Mouse (Mus musculus) hindbrain, embryonic 13.5 days (tissue): ENCODE results near the gene Aff3. TPM values are rescaled to one million over a fixed set of nuclear protein-coding genes. Genes with fewer than 3 reads are reported as not detected.

Source experiments
- ATAC-seq: fragments of 200-750 bp; cut with Nextera tagmentation; 2 replicates; pipeline ENCODE4 v1.8.0; 2017; ENCODE audit warnings: moderate TSS enrichment; ENCODE audit not compliant: low FRiP score
- H3K27ac ChIP-seq: fragments of 300-500 bp; sonication (generic); 2 replicates; pipeline ENCODE4 v1.5.1; 2015; ENCODE audit warnings: inconsistent platforms, mild to moderate bottlenecking, moderate library complexity
- H3K27me3 ChIP-seq: fragments of 300-500 bp; sonication (generic); 2 replicates; pipeline ENCODE4 v1.6.1; 2015; ENCODE audit warnings: mild to moderate bottlenecking, inconsistent platforms
- H3K36me3 ChIP-seq: fragments of 300-500 bp; sonication (generic); 2 replicates; pipeline ENCODE4 v1.6.1; 2015; ENCODE audit warnings: mild to moderate bottlenecking, inconsistent platforms
- H3K4me1 ChIP-seq: fragments of 300-500 bp; sonication (generic); replicated peaks from 2 replicates; pipeline ENCODE4 v1.6.1; 2015; ENCODE audit warnings: inconsistent platforms
- H3K4me2 ChIP-seq: fragments of 300-500 bp; sonication (generic); 2 replicates; pipeline ENCODE4 v1.6.1; 2015; ENCODE audit warnings: inconsistent platforms, mild to moderate bottlenecking, moderate library complexity
- H3K4me3 ChIP-seq: fragments of 300-500 bp; sonication (generic); 2 replicates; pipeline ENCODE4 v1.5.1; 2015; ENCODE audit warnings: mild to moderate bottlenecking, inconsistent platforms
- H3K9ac ChIP-seq: fragments of 300-500 bp; sonication (generic); 2 replicates; pipeline ENCODE4 v1.6.1; 2015; ENCODE audit warnings: mild to moderate bottlenecking, inconsistent platforms
- H3K9me3 ChIP-seq: fragments of 300-500 bp; sonication (generic); 2 replicates; pipeline ENCODE4 v1.6.1; 2016; ENCODE audit warnings: inconsistent platforms
- WGBS: fragments of 180-500 bp; shearing (Covaris S2); methylation state at CpG from one replicate; pipeline ENCODE4 v1.1.7; 2015; 5-methylcytosine and 5-hydroxymethylcytosine counted together
- polyA plus RNA-seq: library from polyadenylated mRNA; unstranded; fragments of >200 nt; fragmentation: Nextera tagmentation; extraction: Ambion mirVana; gene quantifications from 2 replicates; pipeline ENCODE4 v1.2.1, GENCODE M21; 2015

The Aff3 gene
- polyA plus RNA-seq, 1 experiment from 2014 or later, result 19.0 TPM

- no peak for ATAC-seq
- 90% methylated on average over 8 of the region's 8 CpGs for WGBS
- no peaks in the 10 kb centered on the region for H3K36me3 ChIP-seq
- no peak overlapping the region for H3K4me3 ChIP-seq
- no peak overlapping the region for H3K4me2 ChIP-seq
- no peak overlapping the region for H3K9ac ChIP-seq
- H3K4me1 ChIP-seq, result peaks cover 40% of the 10 kb centered on the region
- H3K27me3 ChIP-seq, result no peaks in the 10 kb centered on the region
- H3K27ac ChIP-seq, result no peak overlapping the region
- no peaks in the 10 kb centered on the region for H3K9me3 ChIP-seq
Measured at GRCm38 (mm10) chr1:38454921-38455320, 209.8 kb downstream of the Aff3 start.

- WGBS, result 90% methylated on average over 6 of the region's 6 CpGs
- H3K27ac ChIP-seq, result peak overlapping the region; percentile 83
Measured at GRCm38 (mm10) chr1:38451367-38451766, 213.4 kb downstream of the Aff3 start.

DNA sequence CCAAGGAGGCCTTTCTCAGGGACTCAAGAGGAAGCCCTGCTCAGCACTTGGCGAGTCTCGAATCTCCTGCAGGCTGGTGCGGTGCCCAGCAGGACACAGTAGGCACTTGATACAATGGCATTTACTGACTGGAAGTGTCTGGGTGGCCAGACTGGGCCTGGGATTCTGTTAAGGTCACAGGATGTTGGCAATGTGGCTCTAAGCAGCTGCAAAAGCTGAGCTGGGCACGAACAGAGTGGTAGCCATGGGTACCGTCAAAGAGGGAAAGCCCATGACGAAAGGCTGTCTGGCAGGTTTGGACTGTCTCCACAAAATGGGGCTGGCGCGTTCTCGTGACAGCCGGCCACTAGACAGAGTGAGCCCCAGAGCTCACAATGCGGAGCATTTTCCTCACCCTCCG, 214.1 kb downstream of the Aff3 start:
- Histone ChIP-seq H3K4me2 (no peak overlapping the region), H3K36me3 (no peaks in the 10 kb centered on the region), H3K9ac (no peak overlapping the region), H3K27me3 (no peaks in the 10 kb centered on the region), H3K4me3 (no peak overlapping the region), H3K9me3 (no peaks in the 10 kb centered on the region), H3K27ac (peak overlapping the region; percentile 83), H3K4me1 (peaks cover 64% of the 10 kb centered on the region)
- 55% methylated on average over 12 of the region's 12 CpGs for WGBS
- peak; percentile 93 for ATAC-seq

More at GRCm38 (mm10) chr1:38451367-38451766, 213.4 kb downstream of the Aff3 start:
- Histone ChIP-seq H3K36me3 (no peaks in the 10 kb centered on the region), H3K9ac (no peak overlapping the region), H3K4me1 (peaks cover 57% of the 10 kb centered on the region), H3K27me3 (no peaks in the 10 kb centered on the region), H3K9me3 (no peaks in the 10 kb centered on the region), H3K4me3 (no peak overlapping the region), H3K4me2 (no peak overlapping the region)
- no peak for ATAC-seq

GRCm38 (mm10) chr1:38449816-38450478, 214.8 kb downstream of the Aff3 start:
- Histone ChIP-seq H3K27me3 (no peaks in the 10 kb centered on the region), H3K9me3 (no peaks in the 10 kb centered on the region), H3K4me3 (no peak overlapping the region), H3K9ac (no peak overlapping the region), H3K36me3 (no peaks in the 10 kb centered on the region), H3K4me1 (peaks cover 58% of the 10 kb centered on the region), H3K4me2 (no peak overlapping the region), H3K27ac (peak overlapping the region; percentile 83)
- WGBS, result 78% methylated on average over 7 of the region's 7 CpGs
- ATAC-seq, result no peak

- ATAC-seq, result no peak
- Histone ChIP-seq H3K4me1 (peaks cover 60% of the 10 kb centered on the region), H3K9ac (no peak overlapping the region), H3K27ac (no peak overlapping the region; the same call in 1 of the 2 replicates), H3K36me3 (no peaks in the 10 kb centered on the region), H3K4me2 (no peak overlapping the region), H3K4me3 (no peak overlapping the region), H3K9me3 (no peaks in the 10 kb centered on the region), H3K27me3 (no peaks in the 10 kb centered on the region)
- 69% methylated on average over 3 of the region's 3 CpGs for WGBS
Measured at GRCm38 (mm10) chr1:38448854-38449253, 215.9 kb downstream of the Aff3 start.

- Histone ChIP-seq H3K9ac (no peak overlapping the region), H3K4me2 (no peak overlapping the region), H3K27ac (no peak overlapping the region), H3K36me3 (no peaks in the 10 kb centered on the region), H3K4me3 (no peak overlapping the region), H3K9me3 (no peaks in the 10 kb centered on the region), H3K27me3 (no peaks in the 10 kb centered on the region), H3K4me1 (peaks cover 72% of the 10 kb centered on the region)
- 93% methylated on average over 2 of the region's 2 CpGs for WGBS
- no peak for ATAC-seq
Measured at GRCm38 (mm10) chr1:38447581-38447980, 217.2 kb downstream of the Aff3 start.

- H3K36me3 ChIP-seq, result no peaks in the 10 kb centered on the region
- no peaks in the 10 kb centered on the region for H3K9me3 ChIP-seq
- 55% methylated on average over 12 of the region's 12 CpGs for whole genome bisulfite sequencing
- peak overlapping the region; percentile 56 for H3K27ac ChIP-seq
- peaks cover 81% of the 10 kb centered on the region for H3K4me1 ChIP-seq
- ATAC-seq, result no peak
- H3K4me2 ChIP-seq, result no peak overlapping the region
- no peaks in the 10 kb centered on the region for H3K27me3 ChIP-seq
- no peak overlapping the region for H3K9ac ChIP-seq
- H3K4me3 ChIP-seq, result no peak overlapping the region
Measured at GRCm38 (mm10) chr1:38446152-38446820, 218.5 kb downstream of the Aff3 start.

DNA sequence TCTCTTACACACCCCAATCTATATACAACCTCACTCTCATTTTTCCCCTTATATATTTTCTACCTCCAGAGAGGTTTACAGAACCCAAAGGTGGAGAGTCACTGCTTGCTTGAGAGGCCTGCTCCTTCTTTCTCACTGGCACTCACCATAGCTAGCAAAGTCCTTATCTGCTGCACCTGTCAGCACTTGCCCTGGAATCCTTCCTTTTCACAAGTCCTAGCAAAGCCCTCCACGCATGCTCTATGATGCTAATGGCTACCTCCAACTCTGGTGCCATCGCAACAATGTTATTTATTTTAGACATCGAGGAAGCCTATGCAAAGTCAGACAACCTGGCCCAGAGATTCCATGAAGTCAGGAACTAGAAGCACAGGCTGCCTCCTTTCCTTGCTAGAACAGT, 221.9 kb downstream of the Aff3 start:
- H3K4me2 ChIP-seq, result no peak overlapping the region
- H3K27ac ChIP-seq, result peak overlapping the region; percentile 83
- no peak overlapping the region for H3K4me3 ChIP-seq
- no peak overlapping the region for H3K9ac ChIP-seq
- ATAC-seq, result no peak
- no peaks in the 10 kb centered on the region for H3K9me3 ChIP-seq
- H3K27me3 ChIP-seq, result no peaks in the 10 kb centered on the region
- peaks cover 81% of the 10 kb centered on the region for H3K4me1 ChIP-seq
- WGBS, result 86% methylated on average over 3 of the region's 3 CpGs
- no peaks in the 10 kb centered on the region for H3K36me3 ChIP-seq

GRCm38 (mm10) chr1:38442479-38442878, 222.3 kb downstream of the Aff3 start:
- WGBS, result 55% methylated on average over 9 of the region's 9 CpGs

DNA sequence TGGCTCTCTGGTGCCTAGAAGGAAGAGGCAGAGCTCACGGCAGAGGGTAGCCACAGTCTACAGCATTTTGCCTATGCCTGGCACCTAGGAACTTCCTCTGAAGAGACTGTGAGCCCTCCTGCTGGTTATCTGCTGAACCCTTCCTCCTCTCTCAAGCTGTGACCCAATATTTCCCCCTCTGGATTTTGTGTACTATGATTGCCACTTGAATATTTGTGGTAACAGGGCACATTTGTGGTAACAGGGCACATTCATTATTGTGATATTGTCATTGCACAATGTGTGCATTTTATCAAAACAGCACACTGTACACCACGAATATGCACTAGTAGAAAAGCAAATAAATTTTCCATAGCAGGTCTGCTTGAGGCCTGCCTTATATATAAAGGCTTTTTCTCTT, 223.0 kb downstream of the Aff3 start:
- peak overlapping the region; percentile 83 for H3K27ac ChIP-seq
- H3K27me3 ChIP-seq, result no peaks in the 10 kb centered on the region
- no peak overlapping the region for H3K4me3 ChIP-seq
- H3K36me3 ChIP-seq, result no peaks in the 10 kb centered on the region
- no peak overlapping the region for H3K9ac ChIP-seq
- H3K9me3 ChIP-seq, result no peaks in the 10 kb centered on the region
- H3K4me1 ChIP-seq, result peaks cover 81% of the 10 kb centered on the region
- H3K4me2 ChIP-seq, result no peak overlapping the region
- ATAC-seq, result no peak
- 48% methylated on average over 2 of the region's 2 CpGs for WGBS

More at GRCm38 (mm10) chr1:38442479-38442878, 222.3 kb downstream of the Aff3 start:
- Histone ChIP-seq H3K9me3 (no peaks in the 10 kb centered on the region), H3K27me3 (no peaks in the 10 kb centered on the region), H3K4me3 (no peak overlapping the region), H3K4me1 (peaks cover 81% of the 10 kb centered on the region), H3K9ac (no peak overlapping the region), H3K27ac (peak overlapping the region; percentile 83), H3K36me3 (no peaks in the 10 kb centered on the region), H3K4me2 (no peak overlapping the region)
- ATAC-seq, result no peak

- H3K27me3 ChIP-seq, result no peaks in the 10 kb centered on the region
- no peaks in the 10 kb centered on the region for H3K9me3 ChIP-seq
- H3K4me1 ChIP-seq, result peaks cover 78% of the 10 kb centered on the region
- H3K36me3 ChIP-seq, result no peaks in the 10 kb centered on the region
- H3K27ac ChIP-seq, result peak overlapping the region; percentile 83
- 46% methylated on average over 6 of the region's 6 CpGs for WGBS
- ATAC-seq, result no peak
- no peak overlapping the region for H3K9ac ChIP-seq
- no peak overlapping the region for H3K4me3 ChIP-seq
- no peak overlapping the region for H3K4me2 ChIP-seq
Measured at GRCm38 (mm10) chr1:38440471-38440815, 224.3 kb downstream of the Aff3 start.

- peaks cover 78% of the 10 kb centered on the region for H3K4me1 ChIP-seq
- 20% methylated on average over 4 of the region's 4 CpGs for WGBS
- peak overlapping the region; percentile 83 for H3K27ac ChIP-seq
- no peak overlapping the region for H3K4me3 ChIP-seq
- ATAC-seq, result peak; percentile 72
- H3K9me3 ChIP-seq, result no peaks in the 10 kb centered on the region
- no peaks in the 10 kb centered on the region for H3K27me3 ChIP-seq
- peak overlapping the region; percentile 5; the same call in 1 of the 2 replicates for H3K9ac ChIP-seq
- peak overlapping the region; percentile 35 for H3K4me2 ChIP-seq
- H3K36me3 ChIP-seq, result no peaks in the 10 kb centered on the region
Measured at GRCm38 (mm10) chr1:38439751-38440470, 224.8 kb downstream of the Aff3 start.
